Mouse (Mus musculus) thymus, postnatal 10 days (tissue): ENCODE results near the gene Grm1.

Source experiments
- DNase-seq, 2 experiments: peaks; one replicate each; pipeline ENCODE4 v3.0.0; 2021; ENCODE audit warnings: low spot score in 2 of 2

Grm1 gene

DNA sequence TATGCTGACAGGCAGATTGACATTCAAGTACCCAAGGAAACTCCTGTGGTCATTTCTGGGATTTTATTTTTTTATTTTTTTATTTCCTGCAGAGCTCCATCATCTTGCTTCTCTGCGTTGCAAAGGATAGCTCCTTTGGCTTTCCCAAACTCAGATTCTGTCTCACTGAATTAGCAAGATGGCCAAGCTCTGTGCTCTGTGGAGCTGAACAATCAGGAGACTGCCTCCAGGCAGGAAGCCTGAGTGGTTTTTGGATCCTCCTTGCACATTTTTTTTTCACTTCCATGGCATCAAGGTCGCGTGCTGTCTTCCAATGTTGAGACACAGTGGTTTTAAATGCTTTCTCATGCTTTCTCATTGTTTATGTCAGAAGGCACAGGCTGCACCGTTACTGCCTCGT lies 347.6 kb downstream of the Grm1 start:
- DNase-seq: no peak

DNA sequence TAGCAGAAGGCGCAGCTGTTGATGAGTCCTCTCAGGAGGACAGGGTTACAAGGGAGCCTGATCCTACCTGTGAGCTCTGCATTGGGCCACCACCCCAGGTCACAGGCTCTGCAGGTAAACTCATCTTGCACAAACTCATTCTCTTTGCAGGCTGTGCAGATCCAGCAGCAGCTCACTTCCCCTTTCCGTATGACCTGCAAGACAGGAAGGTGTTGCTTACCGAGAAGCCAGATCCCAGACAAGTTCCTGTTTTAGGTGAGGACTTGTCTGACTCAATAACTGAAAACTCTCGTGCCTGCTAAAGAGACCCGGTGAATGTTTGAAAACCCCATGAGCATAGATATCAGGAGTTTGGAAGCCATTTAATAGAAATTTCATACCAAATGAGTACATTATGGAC lies 349.1 kb downstream of the Grm1 start:
- no peak for DNase-seq

DNA sequence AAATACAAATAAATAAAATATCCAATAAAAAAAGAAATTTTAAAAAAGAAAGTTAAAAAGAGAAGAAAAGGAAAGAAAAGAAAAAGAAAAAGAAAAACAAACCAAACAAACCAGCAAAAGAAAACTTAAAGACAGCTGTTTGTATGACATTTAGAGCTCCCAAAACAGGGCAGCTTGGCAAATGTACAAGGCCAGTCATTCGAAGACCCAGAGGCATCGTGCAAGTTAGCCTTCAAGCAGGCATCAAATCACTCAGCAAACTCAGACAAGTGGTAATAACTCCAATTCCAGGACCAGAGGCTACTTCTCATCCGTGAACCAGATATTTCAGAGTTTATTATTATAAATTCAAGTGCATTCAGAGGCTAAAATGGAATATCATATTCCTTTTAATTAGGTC lies 355.7 kb downstream of the Grm1 start:
- no peak for DNase-seq

DNA sequence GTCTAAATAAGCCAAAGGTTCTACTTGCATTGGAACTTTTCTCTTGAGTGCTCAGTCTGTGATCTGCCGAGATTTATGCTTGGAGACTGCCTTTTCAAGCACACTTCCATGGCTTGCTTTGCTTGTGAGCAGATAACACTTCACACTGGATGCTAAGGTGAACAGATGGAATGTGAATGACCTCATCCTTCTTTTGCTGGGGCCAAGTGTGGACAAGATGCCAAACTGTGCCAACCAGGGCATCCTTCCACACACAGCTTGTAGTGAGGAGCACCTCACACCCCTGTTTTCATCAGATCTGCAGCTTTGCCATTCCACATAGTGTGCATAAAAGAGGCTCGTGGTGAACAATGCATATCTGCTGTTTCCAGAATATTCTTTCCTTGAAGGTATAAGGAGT lies 371.3 kb downstream of the Grm1 start:
- DNase-seq: no peak

DNA sequence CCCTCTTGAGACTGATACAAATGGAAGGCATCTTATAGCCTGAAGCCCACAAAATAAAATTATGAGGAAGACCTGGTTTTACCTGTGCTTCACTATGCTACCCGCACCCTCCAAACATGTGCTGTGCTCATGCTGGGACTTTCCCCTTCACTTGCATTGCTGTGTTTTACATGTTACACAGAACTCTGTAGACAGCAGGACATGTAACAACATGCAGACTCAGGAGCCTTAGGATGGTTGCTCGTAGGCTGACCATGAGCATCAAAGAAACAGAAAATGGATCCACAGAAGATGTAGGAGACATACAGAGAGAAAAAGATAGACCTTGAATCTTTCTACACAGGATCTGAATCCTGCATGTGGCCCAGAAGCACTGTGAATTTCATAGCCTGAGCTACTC lies 371.8 kb downstream of the Grm1 start:
- DNase-seq: no peak

DNA sequence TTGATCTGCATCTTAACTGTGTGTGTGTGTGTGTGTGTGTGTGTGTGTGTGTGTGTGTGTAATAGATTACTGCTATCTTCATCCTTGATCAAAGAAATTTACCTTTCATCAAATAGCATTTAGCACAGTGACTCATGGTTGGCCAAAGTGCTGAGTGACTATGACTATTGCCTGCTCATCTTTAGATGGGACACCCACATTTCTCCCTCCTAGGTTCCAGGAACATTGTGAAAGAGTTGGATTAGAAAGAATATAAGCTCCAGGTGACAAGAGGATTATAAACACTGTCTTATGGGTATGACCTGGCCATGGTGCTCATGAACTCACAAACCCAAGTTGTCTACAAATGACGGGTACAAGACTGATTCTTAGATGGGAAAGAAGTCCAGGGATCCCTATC lies 374.1 kb downstream of the Grm1 start:
- no peak for DNase-seq

DNA sequence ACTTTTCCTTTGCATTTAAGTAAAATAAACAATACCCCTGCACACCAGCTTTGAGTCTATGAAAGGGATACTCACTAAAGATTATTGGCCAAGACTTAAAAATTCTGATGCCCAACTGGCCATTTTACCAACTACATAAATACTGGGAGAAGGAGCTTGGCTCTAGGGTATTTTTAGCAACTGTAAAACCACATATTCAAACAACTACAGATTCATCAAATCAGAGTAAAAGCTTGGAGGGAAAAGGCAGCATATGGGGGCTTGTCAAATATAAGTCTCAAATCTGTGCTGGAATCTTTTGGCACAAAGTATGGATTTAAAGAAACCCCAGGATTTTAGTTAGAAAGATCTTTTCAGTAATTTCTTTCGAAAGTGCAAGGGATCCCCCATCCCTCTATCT lies 380.8 kb downstream of the Grm1 start:
- no peak for DNase-seq

DNA sequence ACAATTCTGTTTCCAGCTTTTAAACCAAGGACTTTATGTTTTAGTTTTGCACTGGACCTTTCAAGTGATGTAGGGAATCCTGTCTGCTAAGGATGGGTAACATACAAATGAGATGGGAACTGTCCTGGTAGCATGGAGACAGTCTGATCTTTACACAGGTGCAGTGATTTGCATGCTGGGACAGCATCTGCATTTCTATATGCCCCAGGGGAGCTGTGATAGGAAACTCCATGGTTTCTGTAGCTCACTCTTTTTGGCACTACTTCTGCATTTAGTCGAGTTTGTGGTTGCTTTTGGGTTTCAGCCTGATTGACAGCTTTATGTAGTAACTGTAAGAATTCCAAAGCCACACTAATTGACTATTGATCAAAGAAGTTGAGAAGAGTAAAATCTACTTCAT lies 381.3 kb downstream of the Grm1 start:
- DNase-seq: no peak

DNA sequence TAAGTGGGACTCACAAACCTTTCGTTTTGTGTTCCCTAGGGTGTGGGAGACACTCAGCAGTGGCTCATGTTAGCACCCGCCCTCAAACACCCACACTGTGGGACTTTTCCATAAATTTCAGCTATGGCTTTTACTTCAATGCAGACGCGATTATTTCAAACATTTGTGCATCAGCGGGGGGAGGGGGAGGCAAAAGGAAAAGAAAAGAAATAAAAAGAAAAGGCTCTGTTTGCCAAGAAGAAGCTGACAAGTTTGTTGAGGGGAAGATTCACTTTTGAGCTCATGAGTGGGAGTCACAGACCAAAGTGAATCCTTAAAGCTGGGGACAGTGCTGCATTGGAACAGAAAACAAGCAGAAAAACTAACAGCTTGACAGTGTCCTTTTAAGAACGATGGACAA lies 384.7 kb downstream of the Grm1 start:
- DNase-seq: no peak

DNA sequence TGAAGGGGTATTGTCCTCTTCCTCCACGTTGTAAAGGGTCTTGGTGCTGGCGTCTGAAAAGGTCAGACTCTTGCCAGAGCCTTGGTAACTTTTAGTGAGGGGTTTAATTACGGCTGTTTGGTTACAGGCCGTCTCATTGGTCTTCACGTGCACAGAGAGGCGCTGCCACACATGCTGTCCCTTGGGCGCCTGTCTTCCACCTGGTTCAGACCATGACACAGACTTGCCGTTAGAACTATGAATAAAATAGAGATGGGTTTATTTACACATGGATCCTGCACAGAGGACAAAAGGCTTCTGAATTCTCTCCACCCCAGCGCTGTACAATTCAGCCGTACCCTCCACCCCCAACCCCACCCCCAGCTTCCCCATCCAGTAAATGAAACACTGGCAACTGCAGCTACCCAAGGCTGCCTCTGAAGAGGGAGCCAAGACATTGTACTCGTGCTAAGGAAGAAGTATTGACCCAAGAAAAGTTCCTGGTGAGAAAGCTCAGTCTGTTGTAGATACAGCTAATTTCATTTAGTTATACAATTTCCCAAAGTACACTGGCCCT lies 392.4 kb downstream of the Grm1 start:
- no peak for DNase-seq

DNA sequence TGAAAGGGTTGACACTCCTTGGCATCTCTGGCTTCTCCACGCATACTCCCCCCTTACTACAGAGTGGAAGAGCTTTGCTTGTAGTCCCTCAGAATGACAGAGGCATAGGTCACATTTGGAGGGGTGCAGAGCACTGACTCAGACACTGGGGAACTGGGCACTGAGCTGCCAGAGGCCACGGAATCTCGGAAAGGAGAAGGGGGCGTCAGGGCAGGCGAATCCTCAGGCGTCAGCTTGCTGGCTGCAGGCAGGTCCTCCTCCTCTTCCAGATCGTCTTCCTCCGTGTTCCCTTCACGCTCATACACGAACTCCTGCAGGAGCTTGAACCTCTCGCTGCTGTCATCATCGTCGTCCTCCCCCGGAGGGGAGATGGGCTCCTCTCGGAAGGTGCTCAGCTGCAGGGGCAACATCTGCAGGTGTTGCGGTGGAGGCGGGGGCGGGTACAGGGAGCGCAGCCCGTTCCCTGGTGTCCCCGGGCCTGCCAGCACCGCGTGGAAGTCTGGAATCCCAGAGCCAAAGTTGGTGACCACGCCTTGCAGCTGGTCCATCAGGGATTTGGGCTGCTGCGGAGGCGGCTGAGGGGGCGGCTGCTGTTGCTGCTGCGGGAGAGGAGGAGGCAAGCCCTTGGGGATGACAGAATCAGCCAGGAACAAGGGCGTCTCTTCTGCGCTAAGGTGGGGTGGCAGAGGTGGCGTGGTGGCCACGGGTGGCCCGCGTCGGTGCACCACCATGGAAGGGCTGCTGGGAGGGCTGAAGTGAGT lies 393.1 kb downstream of the Grm1 start:
- no peak for DNase-seq

DNA sequence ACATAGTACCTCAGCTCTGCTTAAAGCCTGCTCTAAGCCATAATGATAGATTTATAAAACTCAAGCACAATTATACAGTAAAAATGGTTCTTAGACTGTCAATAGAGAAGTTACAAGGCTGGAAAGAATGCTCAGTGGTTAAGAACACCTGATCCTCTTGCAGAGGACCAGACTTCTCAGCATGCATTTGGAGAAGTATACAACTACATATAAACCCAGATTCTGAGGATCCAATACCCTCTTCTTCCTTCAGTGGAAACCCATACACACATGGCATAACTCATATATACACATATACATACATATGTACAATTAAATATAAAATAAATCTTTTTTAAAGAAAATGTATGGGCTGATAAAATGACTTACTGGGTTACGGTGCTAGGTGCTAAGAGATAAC lies 401.1 kb downstream of the Grm1 start, which contains the start of gene Gm10944:
Gene Gm10944 (plus strand): TSS at position 301 of the 400 bp plus-strand sequence.
- no peak for DNase-seq

DNA sequence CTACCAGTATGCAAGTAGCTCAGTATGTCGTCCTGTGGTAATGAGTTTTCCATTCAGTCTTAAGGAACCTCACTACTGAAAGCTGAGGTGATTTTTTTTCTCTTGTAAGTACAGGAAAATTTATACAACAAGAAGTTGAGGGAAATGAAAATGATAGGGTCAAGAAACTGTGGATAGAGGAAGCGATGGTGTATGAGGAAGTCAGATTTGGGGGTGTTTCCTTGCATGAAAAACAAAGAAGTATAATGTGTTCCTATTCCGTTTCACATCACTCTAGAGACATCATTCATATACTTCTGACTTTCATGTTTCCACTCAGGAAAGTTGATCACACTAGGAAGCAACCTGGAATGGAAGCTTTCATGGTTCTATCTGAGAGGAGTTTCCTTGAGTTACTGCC lies 422.2 kb downstream of the Grm1 start:
- no peak for DNase-seq

DNA sequence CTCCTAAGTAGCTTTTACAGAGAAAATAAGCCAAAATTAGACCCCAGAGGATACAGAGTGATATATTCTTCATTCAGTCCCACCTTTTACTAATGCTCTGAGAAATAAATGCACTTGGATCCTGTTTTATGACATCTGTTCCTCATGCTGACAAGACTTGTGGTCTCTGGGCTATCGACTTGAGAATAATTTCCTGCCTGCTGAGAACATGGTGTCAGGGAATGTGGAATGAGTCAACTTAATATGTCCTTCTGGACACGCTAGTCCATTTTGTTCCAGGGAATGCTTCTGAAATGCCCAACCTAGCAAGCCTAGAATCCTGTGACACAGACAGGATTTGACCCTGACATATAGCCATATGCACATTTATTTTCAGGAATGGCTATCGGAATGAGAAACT lies 423.0 kb downstream of the Grm1 start:
- no peak for DNase-seq

DNA sequence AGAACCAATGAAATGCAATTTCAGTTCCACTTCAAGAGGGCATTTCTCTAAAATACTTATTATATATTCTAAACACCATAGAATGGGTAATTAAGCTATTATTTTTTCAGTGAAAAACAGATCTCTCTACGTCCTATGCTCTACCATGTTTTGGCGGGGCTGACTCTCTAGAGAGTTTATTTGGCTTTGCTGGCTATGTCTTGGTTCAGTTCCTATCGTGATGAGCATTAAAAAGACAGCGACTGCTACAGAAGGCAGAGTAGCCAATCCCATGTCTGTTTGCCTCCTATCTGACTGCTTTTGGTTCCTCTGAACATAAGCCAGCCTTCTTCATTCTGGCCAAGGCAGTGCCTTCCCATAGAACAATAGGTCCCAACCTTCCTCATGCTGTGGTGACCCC lies 425.5 kb downstream of the Grm1 start:
- DNase-seq: no peak

DNA sequence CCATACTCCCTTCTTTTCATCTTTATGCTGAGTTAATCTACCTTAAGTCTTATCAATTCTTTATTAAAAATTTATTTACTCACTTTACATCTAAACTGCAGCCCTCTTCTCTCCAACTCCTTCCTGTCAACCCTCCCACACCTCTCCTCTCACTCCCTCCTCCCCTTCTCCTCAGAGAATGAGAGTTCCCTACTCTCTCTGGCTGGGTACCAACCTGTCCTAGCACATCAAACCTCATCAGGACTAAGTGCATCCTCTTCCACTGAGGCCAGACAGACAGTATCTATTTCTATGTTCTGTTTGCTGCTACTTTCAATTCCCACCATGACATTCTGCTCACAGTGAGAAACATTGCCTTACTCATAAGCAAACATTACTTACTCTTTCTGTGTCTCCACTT lies 426.2 kb downstream of the Grm1 start:
- DNase-seq: no peak
